Mouse (Mus musculus) T-helper 17 cell (primary cell): Measurements from ENCODE around the gene Ralbp1.

Experiments
- in situ Hi-C, 2 experiments: fragments of 300-600 bp; cut with MboI, MseI; formaldehyde crosslinking; loops; 1 replicate in 1 of 2; 2 replicates in 1 of 2; pipeline ENCODE4 v1.15.1; 2025; ENCODE audit warnings: high pct_unique_total_duplicates in 2 of 2

Ralbp1 gene

GRCm38 (mm10) chr17:65853326-65853725 lies 32.3 kb downstream of the Ralbp1 start:
- in situ Hi-C loops = loop anchor here in 1 of 2 experiments (10.0 to 25.0 kb wide), 2 partner anchors 361 to 659 kb away; partner anchors contain the start of gene Rab12

- in situ Hi-C loops = loop anchor here in 1 of 2 experiments (10.0 to 25.0 kb wide), 2 partner anchors 363 to 661 kb away; partner anchors contain the start of gene Rab12
Measured at GRCm38 (mm10) chr17:65851749-65852148, 33.8 kb downstream of the Ralbp1 start.

DNA sequence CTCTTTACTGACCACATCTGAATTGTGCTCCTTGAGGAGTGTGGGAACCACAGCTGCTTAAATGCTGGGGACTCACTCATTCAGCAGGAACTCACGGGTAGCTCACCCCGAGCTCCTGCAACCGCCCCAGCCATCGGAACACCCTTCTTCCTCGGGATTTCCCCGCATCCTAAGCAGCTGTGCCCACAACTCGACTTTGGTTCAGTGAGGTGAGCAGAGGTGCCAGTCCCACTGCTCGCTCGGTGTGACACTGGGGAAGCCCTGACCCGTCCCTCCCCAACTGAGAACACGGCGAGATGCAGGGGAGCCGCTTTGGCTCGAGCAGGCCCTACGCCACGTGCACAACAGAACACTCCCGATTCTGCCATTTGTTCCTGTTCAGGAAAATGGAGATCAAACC lies 35.1 kb downstream of the Ralbp1 start:
- in situ Hi-C loops = loop anchor here in 1 of 2 experiments (10.0 to 25.0 kb wide), 2 partner anchors 364 to 662 kb away; partner anchors contain the start of gene Rab12

DNA sequence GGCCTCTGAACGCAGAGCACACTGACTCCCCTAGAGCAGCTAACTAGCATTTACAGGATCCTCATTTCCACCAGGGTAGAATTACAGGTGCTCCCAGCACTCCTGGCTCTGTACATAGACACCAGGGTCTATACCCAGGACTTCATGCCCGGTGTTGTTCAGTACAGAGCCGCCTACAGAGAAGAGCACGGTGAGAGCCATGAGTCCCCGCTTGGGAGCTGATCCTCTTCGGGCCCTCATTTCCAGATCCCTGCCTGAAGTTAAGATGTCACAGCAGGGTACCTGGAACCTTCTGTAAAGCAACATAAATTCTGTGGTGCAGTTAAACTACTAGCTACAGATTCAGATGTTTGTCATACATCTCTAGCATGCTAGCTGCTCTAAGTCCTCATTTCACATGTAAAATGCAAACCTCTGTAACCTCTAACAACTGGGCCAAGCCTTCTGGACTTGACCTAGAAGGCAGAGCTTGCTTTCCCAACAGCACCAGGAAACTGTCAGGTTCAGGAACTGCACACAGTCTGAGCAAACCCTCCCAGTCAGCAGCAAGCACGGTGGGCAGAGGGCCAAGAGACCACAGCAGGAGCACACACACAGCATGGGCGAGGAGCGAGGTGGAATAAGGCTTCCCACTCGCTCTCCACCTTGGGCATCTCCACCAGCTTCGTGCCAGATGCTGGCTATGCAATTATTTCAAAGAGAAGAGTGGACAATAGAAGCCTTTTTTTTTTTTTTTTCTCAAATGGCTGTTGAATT lies 37.7 kb downstream of the Ralbp1 start:
- in situ Hi-C loops = no loop called here

DNA sequence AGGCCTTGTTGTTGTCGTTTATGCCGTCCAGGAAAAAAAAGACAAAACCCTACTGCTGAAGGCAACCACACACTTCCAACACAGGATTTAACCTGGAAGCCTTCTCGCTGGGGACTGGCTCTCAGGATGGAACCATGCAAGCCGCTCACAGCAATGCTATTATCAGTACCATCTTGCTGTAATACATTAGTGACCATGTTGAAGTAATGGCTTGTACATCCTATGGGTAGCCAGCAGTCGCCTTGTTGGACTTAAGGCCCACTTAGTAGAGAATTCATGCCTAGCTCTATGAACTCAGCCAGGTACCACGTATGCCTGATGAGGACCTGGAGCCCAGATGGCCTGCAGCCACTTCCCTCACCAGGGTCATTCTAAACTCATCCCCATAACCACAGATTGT lies 40.2 kb downstream of the Ralbp1 start:
- in situ Hi-C loops = no loop called here

DNA sequence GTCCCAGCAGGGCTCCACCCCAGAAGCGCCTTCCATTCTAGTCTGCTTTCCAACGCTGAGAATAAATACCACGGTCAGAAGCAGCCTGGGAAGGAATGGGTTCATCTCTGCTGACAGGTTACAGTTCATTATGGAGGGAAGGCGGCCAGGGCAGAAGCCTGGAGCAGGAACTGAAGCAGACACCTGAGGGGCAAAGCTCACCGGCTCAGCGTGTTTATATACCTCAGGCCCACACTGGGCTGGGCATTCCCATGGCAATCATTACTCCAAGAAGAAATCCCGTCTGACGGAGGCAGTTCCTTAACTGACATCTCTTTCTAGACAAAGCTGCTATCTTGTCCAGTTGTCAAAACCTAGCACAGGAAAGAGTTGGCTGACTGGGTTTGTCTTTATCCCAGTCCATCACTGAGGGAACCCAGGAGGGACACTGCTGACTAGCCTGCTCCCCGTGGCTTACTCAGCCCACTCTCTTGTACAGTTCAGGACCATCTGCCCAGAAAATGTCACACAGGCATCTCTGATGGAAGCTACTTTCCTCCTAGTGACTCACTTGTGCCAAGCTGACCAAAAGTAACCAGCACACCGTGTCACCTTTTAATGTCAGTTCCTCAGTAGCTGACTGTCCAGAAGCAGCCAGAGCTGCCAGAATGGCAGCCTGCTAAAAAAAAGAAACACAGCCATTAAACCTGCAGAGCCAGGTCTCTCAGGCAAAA lies 42.8 kb downstream of the Ralbp1 start:
- in situ Hi-C loops = no loop called here

- in situ Hi-C loops = no loop called here
Measured at GRCm38 (mm10) chr17:65839541-65840256, 45.9 kb downstream of the Ralbp1 start.

- in situ Hi-C loops = no loop called here
Measured at GRCm38 (mm10) chr17:65836746-65837145, 48.9 kb downstream of the Ralbp1 start.

DNA sequence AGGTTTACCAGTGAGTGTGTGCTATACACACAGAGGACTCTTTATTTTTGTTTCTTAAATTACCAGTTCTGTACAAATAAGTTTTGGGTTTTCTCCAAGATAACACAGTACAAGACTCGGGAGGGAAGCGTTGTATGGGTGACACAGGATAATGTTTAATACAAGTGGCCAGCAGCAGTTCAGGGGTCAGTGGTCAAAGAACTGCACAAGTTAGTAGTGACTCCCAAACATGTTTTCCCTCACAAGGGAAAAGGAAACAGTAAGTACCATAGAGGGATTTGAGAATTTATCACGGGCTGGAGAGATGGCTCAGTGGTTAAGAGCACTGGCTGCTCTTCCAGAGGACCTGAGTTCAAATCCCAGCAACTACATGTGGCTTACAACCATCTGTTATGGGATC lies 51.7 kb downstream of the Ralbp1 start:
- in situ Hi-C loops = no loop called here

DNA sequence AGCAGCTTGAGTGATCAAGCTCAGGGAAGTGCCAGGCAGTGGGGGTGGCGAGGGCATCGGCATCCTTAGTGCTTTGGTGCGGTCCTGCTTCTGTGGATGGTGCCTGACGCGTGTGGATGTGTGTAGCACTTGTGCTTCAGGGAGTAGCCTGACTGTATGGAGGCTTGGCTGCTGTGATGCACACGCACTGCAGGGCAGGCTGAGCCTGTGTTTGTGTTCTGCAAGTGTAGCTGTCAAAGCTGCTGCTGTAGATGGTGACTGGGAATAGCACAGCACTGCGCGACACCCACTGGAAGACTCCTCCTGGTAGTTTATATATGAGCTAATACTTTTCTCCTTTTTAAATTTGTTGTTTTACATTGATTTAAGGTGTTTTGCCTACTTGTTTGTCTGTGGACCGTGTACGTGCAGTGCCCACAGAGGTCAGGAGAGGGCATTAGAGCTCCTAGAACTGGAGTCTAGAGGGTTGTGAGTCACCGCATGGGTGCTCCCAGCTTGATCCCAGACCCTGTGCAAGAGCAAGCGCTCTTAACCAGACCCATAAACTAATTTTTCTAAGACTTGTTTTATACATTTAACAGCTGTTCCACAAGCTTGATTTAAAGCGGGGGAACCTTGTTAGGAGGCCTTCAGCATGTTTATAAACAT lies 55.3 kb downstream of the Ralbp1 start:
- in situ Hi-C loops = no loop called here

DNA sequence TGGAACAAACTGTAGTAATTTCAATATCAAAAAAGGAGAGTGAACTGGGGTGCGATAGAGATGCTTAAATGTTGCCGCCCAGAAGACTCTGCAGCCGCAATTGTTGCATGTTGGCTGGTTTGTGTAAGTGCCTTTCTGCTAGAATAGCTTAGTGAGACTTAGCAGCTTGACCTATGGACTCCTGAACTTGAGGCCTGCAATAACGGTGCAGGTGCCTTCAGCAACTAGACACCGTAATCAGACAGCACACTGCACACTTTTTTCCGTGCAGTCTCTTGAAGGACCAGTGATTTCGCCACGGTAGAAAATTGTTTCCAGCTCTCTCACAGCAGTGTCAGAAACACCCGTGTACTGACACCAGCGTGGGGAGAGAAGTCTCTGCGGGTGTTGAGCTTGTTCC lies 56.6 kb downstream of the Ralbp1 start:
- in situ Hi-C loops = no loop called here

DNA sequence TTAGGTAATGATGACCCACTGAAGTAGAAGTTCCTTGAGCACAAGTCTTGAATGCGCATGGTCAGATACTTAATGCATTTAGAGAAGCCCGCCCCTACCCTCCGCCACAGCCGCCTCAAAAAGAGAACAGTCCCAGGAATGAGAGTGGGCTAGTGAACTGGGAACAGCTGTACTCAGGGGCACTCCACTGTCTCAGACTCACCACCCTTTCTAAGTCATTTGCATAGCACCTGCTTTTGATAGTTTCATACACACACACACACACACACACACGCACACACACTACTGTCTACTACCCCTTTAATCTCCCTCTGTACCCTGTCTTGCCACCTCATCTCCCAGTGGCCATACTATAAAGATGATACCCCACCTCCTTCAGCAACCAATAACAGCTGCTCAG lies 57.7 kb downstream of the Ralbp1 start:
- in situ Hi-C loops = no loop called here

- in situ Hi-C loops = no loop called here
Measured at GRCm38 (mm10) chr17:65827119-65827840, 58.3 kb downstream of the Ralbp1 start.

GRCm38 (mm10) chr17:65826257-65826656 lies 59.3 kb downstream of the Ralbp1 start:
- in situ Hi-C loops = no loop called here

DNA sequence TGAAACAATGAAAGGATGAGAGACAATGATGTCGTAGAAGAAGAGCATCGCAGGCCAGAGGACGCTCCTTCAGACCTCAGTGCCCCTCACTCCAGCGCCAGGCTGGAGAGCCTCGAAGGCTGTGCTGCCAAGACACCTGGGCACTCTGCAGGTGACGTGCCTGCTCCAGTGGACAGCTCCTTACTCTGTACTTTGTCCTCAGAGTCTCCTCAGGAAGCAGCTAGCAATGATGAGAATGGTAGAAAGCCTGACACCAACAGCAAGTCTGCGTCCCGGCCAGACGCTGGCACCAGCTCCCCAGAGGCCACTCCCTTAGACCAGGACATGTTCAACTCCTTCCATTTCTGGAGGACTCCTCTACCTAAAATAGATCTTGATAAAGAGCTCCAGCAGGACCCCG lies 61.4 kb downstream of the Ralbp1 start:
- in situ Hi-C loops = no loop called here

- in situ Hi-C loops = no loop called here
Measured at GRCm38 (mm10) chr17:65822423-65822822, 63.2 kb downstream of the Ralbp1 start.

GRCm38 (mm10) chr17:65820197-65820596 lies 65.4 kb downstream of the Ralbp1 start:
- in situ Hi-C loops = no loop called here

GRCm38 (mm10) chr17:65813763-65814162 lies 71.8 kb downstream of the Ralbp1 start:
- in situ Hi-C loops = no loop called here

DNA sequence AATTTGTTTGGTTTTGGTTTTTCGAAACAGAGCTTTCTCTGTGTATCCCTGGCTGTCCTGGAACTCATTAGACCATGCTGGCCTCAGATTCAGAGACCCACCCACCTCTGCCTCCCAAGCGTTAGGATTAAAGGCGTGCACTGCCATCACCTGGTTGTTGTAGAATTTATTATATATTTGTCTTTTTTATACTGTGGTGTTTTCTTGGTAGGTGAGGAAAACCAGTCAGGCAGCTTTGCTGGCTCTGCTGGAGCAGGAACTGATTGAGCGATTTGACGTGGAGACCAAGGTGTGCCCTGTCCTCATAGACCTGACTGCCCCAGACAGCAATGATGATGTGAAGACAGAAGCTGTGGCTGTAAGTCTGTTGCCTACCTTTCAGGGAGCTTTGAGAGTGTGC lies 74.6 kb downstream of the Ralbp1 start:
- in situ Hi-C loops = no loop called here

GRCm38 (mm10) chr17:65806416-65806815 lies 79.2 kb downstream of the Ralbp1 start:
- in situ Hi-C loops = no loop called here

- in situ Hi-C loops = no loop called here
Measured at GRCm38 (mm10) chr17:65805966-65806365, 79.6 kb downstream of the Ralbp1 start.
